Mouse (Mus musculus): ENCODE results near the gene Epn2. TPM values are rescaled to one million over a fixed set of nuclear protein-coding genes. Genes with fewer than 3 reads are reported as not detected.

The Epn2 gene
- 2.4 and 3.0 TPM in 2 replicates for polyA plus RNA-seq (2012; ENCODE audit: low replicate concordance)

DNA sequence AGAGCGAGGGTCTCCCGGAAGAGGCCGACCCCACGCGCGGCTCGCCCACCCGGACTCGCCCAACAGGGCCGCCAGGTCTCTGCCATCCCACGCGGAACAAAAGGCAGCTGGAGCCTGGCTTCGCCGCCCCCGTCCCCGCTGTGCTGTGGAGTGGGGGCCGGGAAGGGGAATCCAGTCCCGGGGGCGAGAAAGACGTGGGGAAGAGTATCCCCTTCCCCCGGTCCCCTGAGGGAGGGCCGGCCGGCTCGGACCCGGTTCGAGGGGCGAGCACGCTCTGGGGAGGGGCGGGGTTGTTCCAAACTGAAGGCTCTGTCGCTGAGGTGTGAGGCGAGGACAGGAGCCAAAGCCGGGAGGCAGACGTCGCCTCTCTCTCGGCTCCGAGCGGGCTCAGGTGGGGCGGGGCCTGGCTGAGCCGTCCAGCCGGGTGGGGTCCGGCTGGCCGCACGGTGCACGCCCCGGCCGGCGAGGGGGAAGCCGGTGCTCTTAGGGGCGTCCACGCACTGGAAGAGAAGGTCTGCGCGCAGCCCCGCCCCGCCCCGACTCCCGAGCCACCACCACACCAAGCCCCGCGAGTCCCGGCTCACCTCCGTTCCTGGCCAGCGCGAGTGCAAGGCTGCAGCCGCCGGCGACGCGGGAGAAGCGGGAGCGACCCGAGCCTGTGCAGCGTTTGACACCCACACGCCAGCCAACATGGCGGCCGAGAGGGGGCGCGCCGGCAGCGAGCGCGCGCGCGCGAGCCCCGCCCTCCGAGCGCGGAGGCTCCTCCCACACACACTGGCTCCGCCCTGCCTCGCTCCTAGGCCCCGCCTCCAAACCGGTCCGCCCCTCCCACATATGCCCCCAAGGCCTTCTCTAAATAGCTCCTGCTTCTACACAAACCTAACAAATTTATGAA is at the start of gene Epn2:
Gene Epn2, minus strand, starts transcription at position 705 of the 895 bp plus-strand sequence.

DNA sequence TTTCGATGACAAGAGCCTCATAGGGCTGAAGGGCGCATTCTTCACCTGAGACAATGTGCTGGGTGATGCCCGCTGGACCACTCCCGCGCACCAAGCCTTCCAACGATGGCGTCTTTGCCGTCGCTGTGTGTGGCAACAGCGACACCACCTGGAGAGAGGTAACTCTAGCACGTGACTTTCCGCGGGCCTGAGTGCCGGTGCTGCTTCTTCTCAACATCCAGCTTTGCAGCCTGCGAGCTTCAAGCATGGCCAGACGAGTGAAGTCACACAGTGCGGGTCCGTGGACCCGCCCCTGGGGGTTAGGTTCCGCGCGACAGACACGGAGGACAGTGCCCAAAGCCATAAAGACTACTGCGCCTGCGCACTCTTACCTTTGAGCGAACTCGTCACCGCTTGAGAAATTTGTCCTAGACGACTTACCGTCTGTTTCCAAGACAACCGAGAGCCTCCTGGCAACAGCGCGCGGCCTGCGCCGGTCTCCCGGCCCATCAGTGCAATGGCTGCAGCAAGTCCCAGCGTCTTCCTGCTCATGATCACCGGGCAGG is 74.7 kb downstream of the Epn2 start, which contains the start of gene B9d1:
Gene B9d1, plus strand, starts transcription at position 432 of the 545 bp plus-strand sequence.

DNA sequence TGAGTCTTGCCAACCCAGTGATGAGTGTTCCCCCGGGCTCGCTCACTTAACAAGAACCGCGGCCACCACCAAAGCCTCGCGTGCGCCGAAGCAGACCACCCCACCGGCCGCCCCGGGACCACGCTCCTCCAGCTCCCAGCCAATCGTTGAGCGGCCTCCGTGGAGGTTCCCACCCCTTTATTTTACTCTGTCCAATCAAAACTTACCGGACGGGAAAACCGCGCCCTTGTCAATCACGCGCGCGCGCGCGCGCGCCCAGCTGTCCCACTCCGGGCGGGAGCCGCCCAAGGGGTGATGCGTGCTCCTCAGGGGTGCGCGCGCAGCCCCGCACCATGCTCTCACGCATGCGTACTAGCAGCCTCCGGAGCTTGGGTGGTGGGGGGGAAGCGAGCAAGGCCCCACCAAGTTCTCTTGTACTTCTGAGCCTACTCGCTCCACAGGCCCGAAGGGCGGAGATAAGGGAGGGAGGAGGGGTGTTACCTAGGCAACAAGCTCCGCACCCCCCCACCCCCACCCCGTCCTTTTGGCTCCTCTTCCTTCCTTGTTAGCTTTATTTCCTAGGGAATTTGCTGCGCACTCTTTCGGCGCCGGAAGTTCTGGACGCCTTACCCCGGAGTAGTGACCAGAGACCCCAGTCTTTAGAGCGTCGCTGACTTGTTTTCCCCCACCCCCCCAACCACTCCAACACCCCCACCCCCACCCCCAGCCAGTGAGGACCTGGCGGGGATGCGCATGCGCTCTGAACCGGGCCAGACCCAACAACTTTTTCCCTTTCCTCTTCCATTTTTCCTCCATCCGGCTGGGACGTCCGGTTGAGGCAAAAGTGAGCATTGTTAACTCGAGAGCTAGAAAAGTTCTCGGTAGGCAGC is 85.1 kb downstream of the Epn2 start, which contains the start of gene Mapk7:
Gene Mapk7, minus strand, starts transcription at position 278 of the 869 bp plus-strand sequence.

DNA sequence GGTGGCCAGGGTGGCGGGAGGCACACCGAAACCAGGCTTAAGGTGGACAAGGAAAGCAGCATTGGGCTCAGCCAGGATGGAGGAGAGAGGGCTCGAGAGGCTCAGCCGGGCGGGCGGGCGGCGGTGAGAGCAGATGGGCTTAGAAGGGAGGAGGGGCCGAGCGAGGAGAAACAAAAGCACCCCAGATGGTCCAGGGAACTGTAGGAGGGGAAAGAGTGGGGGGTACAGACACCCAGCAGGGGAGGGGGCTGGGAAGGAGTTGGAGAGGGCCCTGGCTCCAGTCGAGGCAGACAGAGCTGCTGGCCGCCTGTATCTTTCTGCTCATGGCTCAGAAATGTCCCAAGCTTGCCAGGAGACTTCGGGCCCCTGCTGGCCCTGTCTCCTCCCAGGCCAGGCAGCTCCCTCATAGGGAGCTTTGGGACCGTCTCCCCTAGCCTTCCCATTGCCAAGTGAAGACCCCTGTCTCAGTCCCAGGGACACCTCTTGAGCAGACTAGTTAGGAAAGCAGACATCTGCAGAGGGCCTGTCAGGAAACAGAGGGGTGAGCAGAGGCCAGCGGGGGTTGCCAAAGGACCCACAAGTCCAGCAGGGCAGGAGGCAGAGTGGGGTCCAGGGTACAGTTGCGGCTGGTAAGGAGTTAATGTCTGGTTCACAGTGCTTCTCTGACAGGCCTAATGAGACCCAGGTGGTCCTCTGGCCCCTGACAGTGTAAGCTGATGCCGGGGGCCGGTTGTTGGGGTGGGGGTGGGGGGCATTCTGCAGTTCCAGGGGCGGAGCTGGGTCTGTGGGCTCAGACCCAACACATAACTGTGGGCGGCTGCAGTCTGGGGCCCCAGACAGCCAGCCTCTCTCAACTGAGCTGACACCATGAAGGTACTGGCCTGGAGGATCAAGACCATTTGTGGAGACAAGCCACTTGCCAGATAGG is 94.6 kb downstream of the Epn2 start, which contains the start of gene Mfap4:
Gene Mfap4, plus strand, starts transcription at position 819 of the 928 bp plus-strand sequence.

Other genes starting within 250 kb of the Epn2 start
- not detected in 2 replicates for gene Slc47a2, start 236.8 kb downstream of the Epn2 start, polyA plus RNA-seq (2012; ENCODE audit: low replicate concordance)
- gene Slc47a1, start 201.3 kb downstream of the Epn2 start, polyA plus RNA-seq (2012; ENCODE audit: low replicate concordance) = not detected in 2 replicates
- not detected in 2 replicates for gene Rnf112, start 125.6 kb downstream of the Epn2 start, polyA plus RNA-seq (2012; ENCODE audit: low replicate concordance)
- gene Mfap4, start 94.3 kb downstream of the Epn2 start, polyA plus RNA-seq (2012; ENCODE audit: low replicate concordance) = 0.07 TPM in 1 of 2 replicates, not detected in the other
- gene Mapk7, start 85.3 kb downstream of the Epn2 start, polyA plus RNA-seq (2012; ENCODE audit: low replicate concordance) = 40.4 and 50.3 TPM in 2 replicates
- 0.84 and 1.7 TPM in 2 replicates for gene B9d1, start 74.5 kb downstream of the Epn2 start, polyA plus RNA-seq (2012; ENCODE audit: low replicate concordance)
- 170 and 183 TPM in 2 replicates for gene Grap, start 73.6 kb upstream of the Epn2 start, polyA plus RNA-seq (2012; ENCODE audit: low replicate concordance)
- gene Fam83g, start 104.4 kb upstream of the Epn2 start, polyA plus RNA-seq (2012; ENCODE audit: low replicate concordance) = 2.4 and 5.6 TPM in 2 replicates
- 0.09 TPM in 1 of 2 replicates, not detected in the other for gene Slc5a10, start 141.1 kb upstream of the Epn2 start, polyA plus RNA-seq (2012; ENCODE audit: low replicate concordance)
- gene Prpsap2, start 182.4 kb upstream of the Epn2 start, polyA plus RNA-seq (2012; ENCODE audit: low replicate concordance) = 18.6 and 28.6 TPM in 2 replicates